Mouse (Mus musculus) CH12.LX (cell line): ENCODE measurements around the gene Trappc3. TPM values are rescaled to one million over a fixed set of nuclear protein-coding genes. Genes with fewer than 3 reads are reported as not detected.
A peak's percentile ranks its signal among the peaks of the same experiment; 100 is the strongest.

Experiments
- DNase-seq: peaks from one replicate; pipeline ENCODE4 v3.0.0-alpha.2; 2013; ENCODE audit errors: extremely low read depth
- H3K27ac ChIP-seq: 2 replicates; pipeline ENCODE4 v1.5.1; 2012; ENCODE audit warnings: low read depth, mild to moderate bottlenecking, control low read depth, moderate library complexity; ENCODE audit not compliant: insufficient read depth
- H3K27me3 ChIP-seq: replicated peaks from 2 replicates; pipeline ENCODE3; 2012; ENCODE audit warnings: inconsistent platforms
- H3K36me3 ChIP-seq, 2 experiments: replicated peaks in 1 of 2; 2 replicates each; pipeline versions ENCODE3 to v1.6.1; 2012; ENCODE audit warnings: inconsistent platforms in 1 of 2, low read length in 1 of 2, mild to moderate bottlenecking in 1 of 2, mixed read lengths in 1 of 2, moderate library complexity in 1 of 2; ENCODE audit not compliant: control insufficient read depth in 1 of 2, insufficient read depth in 1 of 2
- H3K4me1 ChIP-seq, 2 experiments: 2 replicates each; pipeline ENCODE4 v1.6.1; 2012; ENCODE audit warnings: inconsistent platforms in 1 of 2, moderate library complexity in 1 of 2; ENCODE audit not compliant: insufficient read depth in 2 of 2, control insufficient read depth in 1 of 2
- H3K4me2 ChIP-seq: 2 replicates; pipeline ENCODE4 v1.6.1; 2012; ENCODE audit warnings: low read depth, mild to moderate bottlenecking, control low read depth; ENCODE audit not compliant: poor library complexity, insufficient read depth, severe bottlenecking
- H3K4me3 ChIP-seq, 3 experiments: fragments of 150-350 bp in 1 of 3; sonication (generic) in 1 of 3; replicated peaks in 1 of 3; 2 replicates each; pipeline versions ENCODE3 to v1.5.1; 2011 to 2012; ENCODE audit warnings: low read depth in 2 of 3, low read length in 2 of 3, mild to moderate bottlenecking in 2 of 3, moderate library complexity in 2 of 3, control low read depth in 1 of 3, improper control_type of control experiment in 1 of 3, inconsistent platforms in 1 of 3, mixed read lengths in 1 of 3; ENCODE audit not compliant: poor library complexity in 1 of 3
- H3K79me2 ChIP-seq: replicated peaks from 2 replicates; pipeline ENCODE4 v1.6.1; 2012; ENCODE audit warnings: mild to moderate bottlenecking, moderate library complexity; ENCODE audit not compliant: control insufficient read depth, poor library complexity, insufficient read depth, severe bottlenecking; ENCODE audit errors: extremely low read depth
- H3K9ac ChIP-seq: 2 replicates; pipeline ENCODE4 v1.6.1; 2012; ENCODE audit warnings: low read depth, mild to moderate bottlenecking, control low read depth, moderate library complexity; ENCODE audit not compliant: insufficient read depth
- H3K9me3 ChIP-seq: replicated peaks from 2 replicates; pipeline ENCODE3; 2012; ENCODE audit warnings: low read length, inconsistent platforms, mixed read lengths
- BHLHE40 ChIP-seq: IDR thresholded peaks from 2 replicates; pipeline ENCODE4 v1.6.1; 2011; ENCODE audit warnings: mild to moderate bottlenecking, low read depth, low read length, improper control_type of control experiment
- CHD1 ChIP-seq: IDR thresholded peaks from 2 replicates; pipeline ENCODE4 v1.6.1; 2012; ENCODE audit warnings: low read depth, low read length, improper control_type of control experiment, inconsistent platforms
- CTCF ChIP-seq, 2 experiments: IDR thresholded peaks in 1 of 2; conservative IDR thresholded peaks in 1 of 2; 2 replicates each; pipeline ENCODE4 v1.5.1; 2011 to 2012; ENCODE audit warnings: low read depth in 2 of 2, low read length in 2 of 2, improper control_type of control experiment in 1 of 2, inconsistent platforms in 1 of 2, mild to moderate bottlenecking in 1 of 2, moderate library complexity in 1 of 2
- E2F4 ChIP-seq: IDR thresholded peaks from 2 replicates; pipeline ENCODE4 v1.6.1; 2011; ENCODE audit warnings: low read depth, low read length, improper control_type of control experiment; ENCODE audit not compliant: insufficient replicate concordance
- ELF1 ChIP-seq: IDR thresholded peaks from 2 replicates; pipeline ENCODE4 v1.6.1; 2014; ENCODE audit warnings: low read depth, mild to moderate bottlenecking, inconsistent platforms, low read length, improper control_type of control experiment
- EP300 ChIP-seq: IDR thresholded peaks from 2 replicates; pipeline ENCODE4 v1.6.1; 2011; ENCODE audit warnings: low read length, improper control_type of control experiment
- GABPA ChIP-seq: IDR thresholded peaks from 2 replicates; pipeline ENCODE4 v1.6.1; 2012; ENCODE audit warnings: low read depth, low read length, improper control_type of control experiment, inconsistent platforms; ENCODE audit not compliant: insufficient replicate concordance
- HCFC1 ChIP-seq: IDR thresholded peaks from 2 replicates; pipeline ENCODE4 v1.6.1; 2012; ENCODE audit warnings: low read depth, mild to moderate bottlenecking, inconsistent platforms, low read length, improper control_type of control experiment
- JUND ChIP-seq: conservative IDR thresholded peaks from 2 replicates; pipeline ENCODE4 v1.6.1; 2011; ENCODE audit warnings: low read depth, low read length, improper control_type of control experiment
- KAT2A ChIP-seq: IDR thresholded peaks from 2 replicates; pipeline ENCODE4 v1.6.1; 2012; ENCODE audit warnings: low read length, improper control_type of control experiment, inconsistent platforms; ENCODE audit not compliant: insufficient replicate concordance
- MAFK ChIP-seq: IDR thresholded peaks from 2 replicates; pipeline ENCODE4 v1.6.1; 2011; ENCODE audit warnings: low read length, improper control_type of control experiment; ENCODE audit not compliant: insufficient replicate concordance
- MAZ ChIP-seq: IDR thresholded peaks from 2 replicates; pipeline ENCODE4 v1.6.1; 2012; ENCODE audit warnings: low read depth, mild to moderate bottlenecking, inconsistent platforms, low read length, improper control_type of control experiment, moderate library complexity
- MEF2A ChIP-seq: IDR thresholded peaks from 2 replicates; pipeline ENCODE4 v1.6.1; 2014; ENCODE audit warnings: low read depth, mild to moderate bottlenecking, inconsistent platforms, low read length, improper control_type of control experiment, borderline replicate concordance
- MXI1 ChIP-seq: IDR thresholded peaks from 2 replicates; pipeline ENCODE4 v1.6.1; 2011; ENCODE audit warnings: mild to moderate bottlenecking, low read depth, low read length, improper control_type of control experiment
- MYC ChIP-seq: IDR thresholded peaks from 2 replicates; pipeline ENCODE4 v1.6.1; 2011; ENCODE audit warnings: low read depth, mild to moderate bottlenecking, improper control_type of control experiment, low read length
- NELFE ChIP-seq: IDR thresholded peaks from 2 replicates; pipeline ENCODE4 v1.6.1; 2011; ENCODE audit warnings: low read depth, low read length, improper control_type of control experiment
- POLR2A ChIP-seq: IDR thresholded peaks from 2 replicates; pipeline ENCODE4 v1.6.1; 2011; ENCODE audit warnings: low read depth, mild to moderate bottlenecking, improper control_type of control experiment, low read length
- POLR2AphosphoS2 ChIP-seq: IDR thresholded peaks from 2 replicates; pipeline ENCODE4 v1.6.1; 2011; ENCODE audit warnings: low read depth, low read length, improper control_type of control experiment
- RCOR1 ChIP-seq: conservative IDR thresholded peaks from 2 replicates; pipeline ENCODE4 v1.6.1; 2012; ENCODE audit warnings: low read depth, mild to moderate bottlenecking, inconsistent platforms, low read length, improper control_type of control experiment
- SIN3A ChIP-seq: IDR thresholded peaks from 2 replicates; pipeline ENCODE4 v1.6.1; 2012; ENCODE audit warnings: low read length, improper control_type of control experiment, inconsistent platforms
- TBP ChIP-seq: conservative IDR thresholded peaks from 2 replicates; pipeline ENCODE4 v1.6.1; 2011; ENCODE audit warnings: low read depth, low read length, improper control_type of control experiment
- TCF12 ChIP-seq: IDR thresholded peaks from 2 replicates; pipeline ENCODE4 v1.6.1; 2014; ENCODE audit warnings: low read depth, mild to moderate bottlenecking, inconsistent platforms, low read length, improper control_type of control experiment
- UBTF ChIP-seq: IDR thresholded peaks from 2 replicates; pipeline ENCODE4 v1.6.1; 2012; ENCODE audit warnings: low read depth, mild to moderate bottlenecking, inconsistent platforms, low read length, improper control_type of control experiment, moderate library complexity
- USF1 ChIP-seq: IDR thresholded peaks from 2 replicates; pipeline ENCODE4 v1.6.1; 2014; ENCODE audit warnings: low read depth, mild to moderate bottlenecking, inconsistent platforms, low read length, improper control_type of control experiment
- USF2 ChIP-seq: conservative IDR thresholded peaks from 2 replicates; pipeline ENCODE4 v1.6.1; 2011; ENCODE audit warnings: low read depth, low read length, improper control_type of control experiment
- ZC3H11A ChIP-seq: IDR thresholded peaks from 2 replicates; pipeline ENCODE4 v1.6.1; 2012; ENCODE audit warnings: low read depth, mild to moderate bottlenecking, inconsistent platforms, low read length, improper control_type of control experiment
- ZMIZ1 ChIP-seq: IDR thresholded peaks from 2 replicates; pipeline ENCODE4 v1.6.1; 2012; ENCODE audit warnings: low read depth, mild to moderate bottlenecking, inconsistent platforms, low read length, improper control_type of control experiment
- ZNF384 ChIP-seq: IDR thresholded peaks from 2 replicates; pipeline ENCODE4 v1.6.1; 2012; ENCODE audit warnings: low read depth, low read length, improper control_type of control experiment, inconsistent platforms
- dilution Hi-C: fragments of 300-500 bp; cut with MboI; formaldehyde crosslinking; loops from 2 replicates; pipeline ENCODE4 v1.14.3; 2020; ENCODE audit warnings: low sequenced_read_pairs; ENCODE audit not compliant: extremely low pct_unique_long_range_greater_than_20kb, extremely low pct_ligation_motif_present
- in situ Hi-C: fragments of 300-500 bp; cut with MboI; formaldehyde crosslinking; loops from 3 replicates; pipeline ENCODE4 v1.14.3; 2019; ENCODE audit warnings: low sequenced_read_pairs, low pct_ligation_motif_present, low pct_unique_long_range_greater_than_20kb, mixed read lengths
- polyA plus RNA-seq: library from polyadenylated mRNA; unstranded; fragments of >175 nt; gene quantifications from 2 replicates; pipeline ENCODE4 v1.2.1, GENCODE M21; 2012; ENCODE audit warnings: low read depth; ENCODE audit not compliant: insufficient read length
- total RNA-seq, 2 experiments: library from RNA; depleted of rRNA; stranded (reverse); fragments of 300-350 nt in 1 of 2; fragments of >200 nt in 1 of 2; gene quantifications; 2 replicates each; pipeline ENCODE4 v1.2.3; 2012 to 2014

Gene Trappc3
- total and polyA plus RNA-seq, 3 experiments, result 72.7 to 94.8 (median 74.1) TPM

DNA sequence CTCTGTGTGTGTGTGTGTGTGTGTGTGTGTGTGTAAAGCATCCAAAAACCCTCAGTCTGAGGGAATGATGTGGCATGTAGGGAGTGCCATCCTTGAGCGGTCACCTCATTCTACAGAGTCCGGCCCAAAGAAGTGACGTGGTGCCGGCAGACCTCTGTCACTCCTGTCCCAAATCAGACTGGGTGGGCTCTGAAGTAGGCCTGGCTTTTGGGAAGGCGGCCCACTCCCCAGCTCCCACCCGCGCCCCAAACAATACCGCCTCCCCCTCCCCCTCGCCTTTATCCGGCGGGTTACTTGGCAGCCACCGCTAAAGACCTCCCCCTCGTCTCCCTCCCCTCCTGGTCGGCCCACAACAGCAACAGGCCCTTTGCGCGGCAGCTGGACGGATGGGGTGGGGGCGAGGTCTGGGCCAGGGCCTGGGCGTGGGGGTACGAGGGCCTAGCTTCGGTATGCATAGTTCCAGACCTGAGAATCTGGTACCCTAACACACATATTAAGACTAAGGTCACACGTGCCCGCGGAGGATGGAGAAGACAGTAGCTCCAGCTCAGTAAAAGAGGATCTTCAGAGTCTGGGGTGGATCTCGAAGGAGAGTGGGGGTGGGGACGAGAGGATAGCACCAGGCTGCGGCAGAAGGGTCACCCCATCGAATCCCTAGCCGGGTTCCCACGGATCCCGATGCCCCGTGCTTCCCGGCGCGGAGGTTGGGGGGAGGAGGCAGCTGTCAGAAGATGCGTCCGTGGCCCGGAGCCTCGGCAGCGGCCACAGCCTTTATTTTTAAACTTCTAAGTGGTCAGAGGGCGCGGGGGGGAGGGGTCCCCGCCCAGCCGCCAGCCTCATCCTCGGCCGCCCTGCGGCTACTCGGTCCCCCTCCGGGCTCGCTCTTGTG is 6.8 kb upstream of the Trappc3 start:
- H3K4me2 ChIP-seq, result peak overlapping the region; percentile 73
- peak overlapping the region; percentile 82 to 97 (median 82) for H3K4me3 ChIP-seq
- dilution Hi-C loops, result no loop called here
- no peaks in the 10 kb centered on the region for H3K27me3 ChIP-seq
- H3K9me3 ChIP-seq, result no peaks in the 10 kb centered on the region
- H3K9ac ChIP-seq, result peak overlapping the region; percentile 96
- in situ Hi-C loops, result no loop called here
- peaks cover 25% of the 10 kb centered on the region for H3K79me2 ChIP-seq
- peak; percentile 66; the same call in 1 of the 2 replicates for TF ChIP-seq MXI1
- TF ChIP-seq BHLHE40, result peak; percentile 39
- TF ChIP-seq MYC, result peak; percentile 12; the same call in 1 of the 2 replicates
- TF ChIP-seq USF2, result no peak
- no peak for TF ChIP-seq MEF2A
- TF ChIP-seq SIN3A, result peak; percentile 55; the same call in 1 of the 2 replicates
- peaks cover 23 to 69% of the 10 kb centered on the region in 2 experiments for H3K4me1 ChIP-seq
- no peak overlapping the region for H3K27ac ChIP-seq
- peaks cover 0 to 26% of the 10 kb centered on the region in 2 experiments for H3K36me3 ChIP-seq
- DNase-seq, result no peak

DNA sequence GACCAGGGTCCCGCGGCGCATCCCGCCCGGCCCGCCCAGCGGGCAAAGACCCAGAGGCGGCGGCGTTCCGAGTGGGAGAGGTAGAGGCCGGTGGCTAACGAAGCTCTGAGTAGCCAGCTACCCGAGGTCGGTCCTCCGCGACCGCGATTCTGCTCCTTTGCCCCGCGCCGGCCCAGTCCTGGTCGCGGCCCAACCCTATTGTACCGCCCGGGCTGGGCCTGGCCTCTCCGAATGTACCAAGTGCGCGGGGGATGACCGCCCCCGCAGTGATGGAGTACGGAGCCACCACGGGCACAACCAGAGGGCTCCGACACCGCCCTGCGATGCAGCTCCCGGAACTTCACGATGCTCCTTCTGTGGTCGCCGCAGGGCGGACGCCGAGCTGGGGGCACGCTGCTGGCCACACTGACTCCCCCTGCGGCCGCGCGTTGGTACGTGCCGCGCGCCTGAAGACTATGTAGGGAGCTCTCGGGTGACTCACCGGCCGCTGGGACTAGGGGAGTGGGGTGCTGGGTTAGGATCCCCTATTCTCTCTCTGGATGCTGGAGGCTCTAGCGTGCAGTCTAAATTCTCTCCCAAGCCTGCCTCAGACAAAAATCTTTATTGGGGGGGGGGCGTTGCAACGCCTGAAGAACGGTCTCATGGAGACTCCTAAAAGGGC is 5.9 kb upstream of the Trappc3 start, which contains the start of gene Map7d1:
Gene Map7d1, minus strand, starts transcription at position 213 of the 661 bp plus-strand sequence.
- H3K79me2 ChIP-seq, result peaks cover 23% of the 10 kb centered on the region
- no peaks in the 10 kb centered on the region for H3K9me3 ChIP-seq
- no peaks in the 10 kb centered on the region for H3K27me3 ChIP-seq
- peak within 1 kb of the TSS; percentile 82 to 97 (median 82) for H3K4me3 ChIP-seq
- H3K4me2 ChIP-seq, result peak within 1 kb of the TSS; percentile 98
- in situ Hi-C loops, result no loop called here
- dilution Hi-C loops, result no loop called here
- peak within 1 kb of the TSS; percentile 73 for H3K27ac ChIP-seq
- peak; percentile 77 for DNase-seq
- peaks cover 27 to 66% of the 10 kb centered on the region in 2 experiments for H3K4me1 ChIP-seq
- H3K36me3 ChIP-seq, result peaks cover 0 to 18% of the 10 kb centered on the region in 2 experiments
- H3K9ac ChIP-seq, result peak within 1 kb of the TSS; percentile 96
- TF ChIP-seq MYC (no peak), KAT2A (no peak), CHD1 (peak; percentile 99), MEF2A (peak; percentile 51; the same call in 1 of the 2 replicates), HCFC1 (no peak; the same call in 1 of the 2 replicates), NELFE (peak; percentile 79), POLR2AphosphoS2 (peak; percentile 43; the same call in 1 of the 2 replicates), E2F4 (no peak), MAZ (peak; percentile 32; the same call in 1 of the 2 replicates), ZC3H11A (no peak), POLR2A (peak; percentile 85), TCF12 (peak; percentile 79), UBTF (peak; percentile 93), ELF1 (peak; percentile 23; the same call in 1 of the 2 replicates), JUND (no peak), ZNF384 (no peak), MAFK (no peak), EP300 (no peak), MXI1 (peak; percentile 15; the same call in 1 of the 2 replicates), GABPA (no peak), USF1 (no peak), ZMIZ1 (peak; percentile 92), TBP (peak; percentile 88), RCOR1 (no peak; the same call in 1 of the 2 replicates), CTCF (conservative IDR thresholded peaks at IDR 0.05 in 1 of 2, IDR thresholded peaks at IDR 0.05 in 1 of 2; ENCODE audit: low read depth in 2 of 2, low read length in 2 of 2) (no peak), BHLHE40 (peak; percentile 49; the same call in 1 of the 2 replicates)
